In the genomic region with DNA sequence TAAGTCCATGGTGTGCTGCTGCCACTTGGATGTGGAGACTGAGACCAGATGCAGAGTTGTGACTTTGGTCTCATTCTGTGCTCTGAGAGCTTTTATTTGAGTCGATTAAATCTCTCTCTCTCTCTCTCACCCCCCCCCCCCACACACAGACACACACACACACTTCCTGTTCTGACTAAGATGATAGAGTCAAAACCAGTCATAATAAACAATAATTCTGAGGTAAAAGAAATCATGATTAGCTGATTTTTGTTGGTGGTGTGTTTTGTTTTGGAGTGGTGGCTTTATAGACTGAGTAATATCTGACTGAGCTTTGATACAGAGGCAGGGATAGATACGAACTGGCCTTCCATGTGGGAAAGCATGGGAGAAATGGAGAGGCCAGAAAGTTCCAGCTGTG, we compare ENCODE assay signal across 21 mouse cellular contexts.
A peak's percentile ranks its signal among the peaks of the same experiment; 100 is the strongest.
DNase-seq lines count a peak whose midpoint lies in the region; ATAC-seq lines count a peak whose summit lies in the region.
"Had no signal": no experiment of that assay in that cellular context is flagged by ENCODE, and none has a peak within 500 bp of the region (broad histone marks: within the 10 kb centered on the region; RNA-seq: fewer than 3 reads in every experiment).

No protein-coding gene starts in this region.

- ATAC-seq in midbrain, embryonic 15.5 days (replicated peaks), result 0 out of 2 replicates have a peak, but pooled peaks have one; percentile 7
- ATAC-seq in midbrain, embryonic 13.5 days, result no peak
- peak; percentile 71 for ATAC-seq in CD4-positive, CD25-positive, alpha-beta regulatory T cell, adult 4 months
- ATAC-seq in activated CD4-positive, CD25-positive, alpha-beta regulatory T cell, adult 4 months, result peak; percentile 57
- peak; percentile 63 for ATAC-seq in inflammation-experienced regulatory T-cells, adult 6 months
- no peak for ATAC-seq in frontal cortex, adult (ENCODE audit: low TSS enrichment)
- ATAC-seq: Patski had no signal

- H3K27me3 ChIP-seq in midbrain, embryonic 15.5 days (replicated peaks), result no peaks in the 10 kb centered on the region
- H3K27me3 ChIP-seq in midbrain, embryonic 13.5 days, result no peaks in the 10 kb centered on the region
- H3K27me3 ChIP-seq: CH12.LX, Patski had no signal

- no peak overlapping the region for H3K4me2 ChIP-seq in midbrain, embryonic 15.5 days
- no peak overlapping the region for H3K4me2 ChIP-seq in midbrain, embryonic 13.5 days (replicated peaks)

- DNase-seq in frontal cortex, adult 2 months (ENCODE audit: extremely low spot score in 1 of 2, low spot score in 1 of 2), result no peak
- no peak for DNase-seq in retina, embryonic 14.5 days (ENCODE audit: low spot score)
- DNase-seq: adrenal gland, adult 8-10 months; adrenal gland, postnatal 10 days; adrenal gland, postnatal 14 days; adrenal gland, postnatal 25 days; adrenal gland, postnatal 36 days; B cell, adult 2 months; cerebellum, adult 11 months; cerebellum, adult 11-12 months; cerebellum, adult 18-20 months; cerebellum, adult 2 months had no signal

- 0 out of 2 replicates have a peak, but pooled peaks cover 3% of the 10 kb centered on the region for H3K4me1 ChIP-seq in midbrain, embryonic 15.5 days
- 0 out of 2 replicates have a peak, but pooled peaks cover 8% of the 10 kb centered on the region for H3K4me1 ChIP-seq in midbrain, embryonic 13.5 days (replicated peaks)

- no peaks in the 10 kb centered on the region for H3K9me3 ChIP-seq in midbrain, embryonic 15.5 days
- H3K9me3 ChIP-seq in midbrain, embryonic 13.5 days, result no peaks in the 10 kb centered on the region
- H3K9me3 ChIP-seq: G1E had no signal

- no peak overlapping the region for H3K4me3 ChIP-seq in midbrain, embryonic 15.5 days
- no peak overlapping the region for H3K4me3 ChIP-seq in midbrain, embryonic 13.5 days (replicated peaks)

- H3K27ac ChIP-seq in midbrain, embryonic 15.5 days, result no peak overlapping the region
- no peak overlapping the region for H3K27ac ChIP-seq in midbrain, embryonic 13.5 days

- WGBS in midbrain, embryonic 15.5 days, result 76% methylated on average over 2 of the region's 2 CpGs
- WGBS in midbrain, embryonic 13.5 days, result 77% methylated on average over 2 of the region's 2 CpGs

- no peak overlapping the region for H3K9ac ChIP-seq in midbrain, embryonic 15.5 days
- no peak overlapping the region for H3K9ac ChIP-seq in midbrain, embryonic 13.5 days (replicated peaks)

- no peaks in the 10 kb centered on the region for H3K36me3 ChIP-seq in midbrain, embryonic 15.5 days (replicated peaks)
- H3K36me3 ChIP-seq in midbrain, embryonic 13.5 days, result peaks cover 3% of the 10 kb centered on the region; the same call in 1 of the 2 replicates

Comparison
In these comparisons a context has a peak if more than half of its experiments do, and no peak if none do; other contexts are left out.
1. ATAC-seq: peak in midbrain, embryonic 15.5 days (single experiment), CD4-positive, CD25-positive, alpha-beta regulatory T cell, adult 4 months (single experiment), activated CD4-positive, CD25-positive, alpha-beta regulatory T cell, adult 4 months (single experiment) and inflammation-experienced regulatory T-cells, adult 6 months (single experiment); none in midbrain, embryonic 13.5 days (single experiment) and frontal cortex, adult (single experiment).